Mouse (Mus musculus): ENCODE measurements around the gene Usp6nl. TPM values are rescaled to one million over a fixed set of nuclear protein-coding genes. Genes with fewer than 3 reads are reported as not detected.
A peak's percentile ranks its signal among the peaks of the same experiment; 100 is the strongest.

Gene Usp6nl
- polyA plus RNA-seq, 1 experiment from 2014 or later = 9.5 TPM

DNA sequence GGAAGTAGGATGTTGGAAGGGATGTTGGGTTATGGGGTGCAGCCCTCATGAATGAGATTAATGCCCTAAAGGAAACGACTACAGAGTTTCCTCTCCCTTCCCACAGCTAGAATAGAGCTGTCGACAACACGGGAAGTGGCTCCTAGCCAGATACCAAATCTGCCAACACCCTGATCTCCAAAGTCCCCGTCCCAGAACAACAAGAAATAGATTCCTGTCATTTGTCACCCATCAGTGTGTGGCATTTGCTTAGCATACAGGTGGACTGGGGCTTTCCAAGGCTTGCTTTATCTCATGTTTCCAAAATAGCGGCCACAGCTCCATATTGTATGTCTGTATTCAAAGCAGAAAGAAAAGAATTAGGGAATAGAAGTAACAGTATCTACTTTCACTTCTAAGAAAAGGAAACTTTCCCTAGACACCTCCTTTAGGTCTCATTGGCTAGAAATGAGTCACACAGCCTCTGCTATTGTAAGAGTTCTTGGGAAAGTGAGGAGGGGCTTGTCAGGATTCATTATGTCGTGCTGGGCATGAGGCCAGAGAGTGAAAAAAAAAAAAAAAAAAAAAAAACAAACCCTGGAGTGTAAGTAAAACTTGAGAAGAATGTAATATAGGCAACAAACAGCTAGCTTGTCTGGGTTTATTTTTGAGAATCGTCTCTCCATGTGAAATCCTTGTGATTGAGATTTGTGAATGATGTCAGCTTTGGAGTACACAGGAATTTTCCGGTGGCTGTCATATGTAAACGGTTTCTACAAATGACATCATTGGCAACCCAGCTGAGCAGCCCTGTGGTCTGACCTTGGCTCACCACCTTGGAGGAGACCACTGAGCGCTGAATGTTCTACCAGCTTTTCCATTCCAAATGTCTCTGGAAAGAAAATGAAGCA, 141.6 kb downstream of the Usp6nl start:
- WGBS = 21% methylated on average over 10 of the region's 10 CpGs
- H3K36me3 ChIP-seq (ENCODE audit: control insufficient read depth, insufficient read depth, low read length) = no peaks in the 10 kb centered on the region
- peak overlapping the region; percentile 9; the same call in 1 of the 2 replicates for H3K4me2 ChIP-seq (ENCODE audit: low read depth, low read length)
- no peak overlapping the region for H3K9ac ChIP-seq (ENCODE audit: low read length)
- H3K4me3 ChIP-seq (ENCODE audit: low read length) = 0 out of 2 replicates have a peak overlapping the region, but pooled peaks have one; percentile 0
- 0 out of 2 replicates have a peak, but pooled peaks cover 5% of the 10 kb centered on the region for H3K9me3 ChIP-seq (ENCODE audit: control insufficient read depth, low read length)
- peaks cover 5% of the 10 kb centered on the region; the same call in 1 of the 2 replicates for H3K4me1 ChIP-seq (replicated peaks; ENCODE audit: control insufficient read depth, insufficient read depth, low read length)
- no peaks in the 10 kb centered on the region for H3K27me3 ChIP-seq (ENCODE audit: control insufficient read depth, insufficient read depth, low read depth, low read length)
- peak; percentile 80 for ATAC-seq (ENCODE audit: low read depth)
- peak overlapping the region; percentile 56 for H3K27ac ChIP-seq (ENCODE audit: low read length)

DNA sequence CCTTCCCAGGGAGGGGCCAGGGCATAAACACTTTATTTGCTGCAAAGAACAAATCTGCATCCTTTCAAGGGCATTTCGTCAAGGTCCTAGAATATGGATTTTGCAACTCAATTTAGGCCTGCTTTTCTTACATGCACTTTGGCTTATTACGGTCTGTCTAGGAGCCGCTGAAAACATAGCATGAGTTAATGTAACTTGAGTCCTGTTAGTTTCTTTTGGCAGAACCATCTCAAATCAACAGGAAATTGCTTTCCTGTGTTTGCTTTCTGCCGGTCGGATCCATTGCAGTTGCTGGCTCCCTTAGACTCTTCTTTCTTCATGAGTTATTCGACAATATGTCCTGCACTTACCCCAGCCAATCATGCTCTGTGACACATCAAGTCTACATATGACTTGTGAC, 143.9 kb downstream of the Usp6nl start:
- Histone ChIP-seq H3K4me1 (replicated peaks; ENCODE audit: control insufficient read depth, insufficient read depth, low read length) (peaks cover 8% of the 10 kb centered on the region), H3K9me3 (ENCODE audit: control insufficient read depth, low read length) (0 out of 2 replicates have a peak, but pooled peaks cover 5% of the 10 kb centered on the region), H3K27ac (ENCODE audit: low read length) (no peak overlapping the region), H3K9ac (ENCODE audit: low read length) (no peak overlapping the region), H3K4me2 (ENCODE audit: low read depth, low read length) (no peak overlapping the region), H3K36me3 (ENCODE audit: control insufficient read depth, insufficient read depth, low read length) (no peaks in the 10 kb centered on the region), H3K4me3 (ENCODE audit: low read length) (no peak overlapping the region), H3K27me3 (ENCODE audit: control insufficient read depth, insufficient read depth, low read depth, low read length) (no peaks in the 10 kb centered on the region)
- 56% methylated on average over 6 of the region's 6 CpGs for WGBS
- ATAC-seq (ENCODE audit: low read depth) = no peak

DNA sequence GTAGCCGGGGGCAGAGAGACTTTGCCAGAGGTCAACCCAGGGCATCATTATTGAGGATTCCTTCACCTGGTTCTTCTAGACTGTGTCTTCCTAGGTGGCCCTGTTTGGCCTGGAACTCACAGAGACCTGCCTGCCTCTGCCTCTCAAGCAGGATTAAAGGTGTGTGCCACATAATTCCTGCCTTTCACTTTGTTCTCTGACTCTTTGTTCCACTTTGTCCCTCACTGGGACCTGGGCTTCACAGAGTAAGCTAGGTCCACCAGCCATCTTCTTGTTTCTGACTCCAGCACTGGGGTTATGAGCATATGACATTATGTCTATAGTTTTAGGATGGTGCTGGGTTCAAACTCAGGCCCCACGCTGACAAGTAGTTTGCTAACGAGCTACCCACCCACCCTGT, 144.9 kb downstream of the Usp6nl start:
- ATAC-seq (ENCODE audit: low read depth) = no peak
- Histone ChIP-seq H3K27me3 (ENCODE audit: control insufficient read depth, insufficient read depth, low read depth, low read length) (no peaks in the 10 kb centered on the region), H3K9me3 (ENCODE audit: control insufficient read depth, low read length) (0 out of 2 replicates have a peak, but pooled peaks cover 2% of the 10 kb centered on the region), H3K36me3 (ENCODE audit: control insufficient read depth, insufficient read depth, low read length) (no peaks in the 10 kb centered on the region), H3K4me1 (replicated peaks; ENCODE audit: control insufficient read depth, insufficient read depth, low read length) (peaks cover 9% of the 10 kb centered on the region), H3K4me2 (ENCODE audit: low read depth, low read length) (no peak overlapping the region), H3K9ac (ENCODE audit: low read length) (no peak overlapping the region), H3K27ac (ENCODE audit: low read length) (no peak overlapping the region), H3K4me3 (ENCODE audit: low read length) (no peak overlapping the region)
- WGBS = 86% methylated on average over 3 of the region's 3 CpGs

DNA sequence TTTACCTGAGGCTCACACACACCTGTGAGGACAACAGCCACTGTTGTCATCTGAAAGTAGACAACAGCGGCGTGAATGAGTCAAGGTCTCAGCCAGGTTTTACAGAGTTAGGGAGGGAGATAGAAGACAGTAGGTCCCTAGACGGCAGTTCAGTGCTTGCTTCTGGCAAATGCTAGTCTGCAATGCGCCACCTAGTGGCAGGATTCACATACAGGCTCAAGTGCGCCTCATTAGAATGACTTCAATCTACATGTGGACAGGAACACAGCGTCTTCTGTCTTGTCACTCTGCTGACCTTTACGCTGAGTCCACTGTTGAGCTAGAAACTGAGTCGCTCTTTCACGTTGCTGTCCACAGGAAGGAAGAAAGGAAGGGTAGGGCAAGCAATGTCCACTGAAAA, 146.7 kb downstream of the Usp6nl start:
- Histone ChIP-seq H3K4me2 (ENCODE audit: low read depth, low read length) (no peak overlapping the region), H3K4me3 (ENCODE audit: low read length) (no peak overlapping the region), H3K9ac (ENCODE audit: low read length) (no peak overlapping the region), H3K9me3 (ENCODE audit: control insufficient read depth, low read length) (no peaks in the 10 kb centered on the region), H3K27ac (ENCODE audit: low read length) (no peak overlapping the region), H3K36me3 (ENCODE audit: control insufficient read depth, insufficient read depth, low read length) (no peaks in the 10 kb centered on the region), H3K27me3 (ENCODE audit: control insufficient read depth, insufficient read depth, low read depth, low read length) (no peaks in the 10 kb centered on the region), H3K4me1 (replicated peaks; ENCODE audit: control insufficient read depth, insufficient read depth, low read length) (peaks cover 9% of the 10 kb centered on the region)
- no peak for ATAC-seq (ENCODE audit: low read depth)
- 27% methylated on average over 9 of the region's 9 CpGs for WGBS

DNA sequence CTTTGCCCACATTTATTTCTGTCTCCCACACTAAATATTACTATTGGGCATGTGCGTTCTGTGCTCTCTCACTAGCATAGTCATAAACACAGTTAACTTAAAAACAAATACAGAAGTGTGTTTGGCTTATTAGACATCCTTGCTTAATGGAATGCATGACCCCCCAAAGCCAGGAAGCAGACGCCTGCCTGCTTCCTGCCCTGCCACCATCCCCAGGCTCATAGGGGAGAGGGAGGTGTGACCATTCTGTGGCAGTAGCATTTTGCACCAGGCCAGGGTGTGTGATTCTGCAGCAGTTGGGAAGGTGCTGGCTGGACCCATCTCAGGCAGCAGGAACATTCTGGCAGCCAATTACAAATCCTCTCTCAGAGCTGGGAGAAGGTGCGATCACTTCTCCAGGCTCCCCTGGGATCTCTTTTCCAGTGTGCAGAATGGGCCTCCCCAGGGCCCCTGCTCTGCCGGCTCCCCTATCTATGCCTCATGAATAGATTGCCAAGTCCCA, 148.7 kb downstream of the Usp6nl start:
- H3K27ac ChIP-seq (ENCODE audit: low read length) = no peak overlapping the region
- H3K9ac ChIP-seq (ENCODE audit: low read length) = no peak overlapping the region
- H3K36me3 ChIP-seq (ENCODE audit: control insufficient read depth, insufficient read depth, low read length) = no peaks in the 10 kb centered on the region
- H3K4me1 ChIP-seq (replicated peaks; ENCODE audit: control insufficient read depth, insufficient read depth, low read length) = peaks cover 4% of the 10 kb centered on the region
- H3K4me3 ChIP-seq (ENCODE audit: low read length) = no peak overlapping the region
- H3K9me3 ChIP-seq (ENCODE audit: control insufficient read depth, low read length) = 0 out of 2 replicates have a peak, but pooled peaks cover 2% of the 10 kb centered on the region
- peak; percentile 48; the same call in 1 of the 2 replicates for ATAC-seq (ENCODE audit: low read depth)
- H3K4me2 ChIP-seq (ENCODE audit: low read depth, low read length) = no peak overlapping the region
- no peaks in the 10 kb centered on the region for H3K27me3 ChIP-seq (ENCODE audit: control insufficient read depth, insufficient read depth, low read depth, low read length)
- 39% methylated on average over 4 of the region's 4 CpGs for WGBS

DNA sequence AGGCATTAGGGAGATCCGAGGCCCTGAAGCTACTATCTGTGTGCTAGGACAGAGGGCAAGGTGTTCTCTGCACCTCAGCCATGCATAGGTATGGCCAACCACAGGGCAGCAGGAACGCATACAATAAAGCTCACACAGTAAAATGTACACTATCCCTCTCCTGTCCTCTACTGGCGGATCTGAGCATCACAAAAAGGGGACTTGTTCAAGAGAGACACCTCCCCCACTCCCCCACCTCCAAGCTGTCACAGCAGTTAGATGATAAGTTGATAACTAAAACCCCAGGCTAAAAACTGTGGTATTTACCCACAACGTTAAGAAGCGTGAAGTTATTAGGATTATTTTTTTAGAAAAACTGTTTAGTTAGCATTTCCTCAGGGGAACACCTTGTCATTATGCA, 151.4 kb downstream of the Usp6nl start:
- H3K4me1 ChIP-seq (replicated peaks; ENCODE audit: control insufficient read depth, insufficient read depth, low read length) = peaks cover 14% of the 10 kb centered on the region
- no peak for ATAC-seq (ENCODE audit: low read depth)
- no peak overlapping the region for H3K27ac ChIP-seq (ENCODE audit: low read length)
- no peaks in the 10 kb centered on the region for H3K36me3 ChIP-seq (ENCODE audit: control insufficient read depth, insufficient read depth, low read length)
- H3K9ac ChIP-seq (ENCODE audit: low read length) = no peak overlapping the region
- H3K4me2 ChIP-seq (ENCODE audit: low read depth, low read length) = no peak overlapping the region
- no peak overlapping the region for H3K4me3 ChIP-seq (ENCODE audit: low read length)
- 80% methylated on average over 5 of the region's 5 CpGs for WGBS
- no peaks in the 10 kb centered on the region for H3K27me3 ChIP-seq (ENCODE audit: control insufficient read depth, insufficient read depth, low read depth, low read length)
- H3K9me3 ChIP-seq (ENCODE audit: control insufficient read depth, low read length) = 0 out of 2 replicates have a peak, but pooled peaks cover 2% of the 10 kb centered on the region

DNA sequence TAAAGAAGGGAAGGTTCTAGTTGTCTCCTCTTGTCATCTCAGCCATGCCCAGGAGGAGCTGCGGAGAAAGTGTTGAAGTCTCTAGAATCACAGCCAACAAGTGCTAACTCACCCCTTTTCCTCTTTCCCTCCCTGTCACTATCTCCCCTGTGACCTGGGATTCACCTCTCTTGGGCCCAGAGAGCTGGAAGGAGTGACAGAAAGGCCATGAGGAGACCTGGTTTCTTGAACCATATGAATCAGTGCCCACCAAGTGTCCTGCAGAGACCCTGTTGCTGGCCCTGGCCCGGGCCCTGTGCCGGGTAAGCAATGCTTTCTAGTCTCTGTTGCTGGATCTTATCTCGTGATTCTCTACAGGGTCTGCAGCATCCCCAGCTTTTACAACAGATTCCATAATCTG, 155.4 kb downstream of the Usp6nl start:
- Histone ChIP-seq H3K27me3 (ENCODE audit: control insufficient read depth, insufficient read depth, low read depth, low read length) (no peaks in the 10 kb centered on the region), H3K9me3 (ENCODE audit: control insufficient read depth, low read length) (0 out of 2 replicates have a peak, but pooled peaks cover 2% of the 10 kb centered on the region), H3K27ac (ENCODE audit: low read length) (peak overlapping the region; percentile 96), H3K4me1 (replicated peaks; ENCODE audit: control insufficient read depth, insufficient read depth, low read length) (peaks cover 24% of the 10 kb centered on the region), H3K4me3 (ENCODE audit: low read length) (no peak overlapping the region), H3K36me3 (ENCODE audit: control insufficient read depth, insufficient read depth, low read length) (no peaks in the 10 kb centered on the region), H3K4me2 (ENCODE audit: low read depth, low read length) (peak overlapping the region; percentile 33; the same call in 1 of the 2 replicates), H3K9ac (ENCODE audit: low read length) (no peak overlapping the region)
- ATAC-seq (ENCODE audit: low read depth) = no peak
- 65% methylated on average over 4 of the region's 4 CpGs for WGBS

DNA sequence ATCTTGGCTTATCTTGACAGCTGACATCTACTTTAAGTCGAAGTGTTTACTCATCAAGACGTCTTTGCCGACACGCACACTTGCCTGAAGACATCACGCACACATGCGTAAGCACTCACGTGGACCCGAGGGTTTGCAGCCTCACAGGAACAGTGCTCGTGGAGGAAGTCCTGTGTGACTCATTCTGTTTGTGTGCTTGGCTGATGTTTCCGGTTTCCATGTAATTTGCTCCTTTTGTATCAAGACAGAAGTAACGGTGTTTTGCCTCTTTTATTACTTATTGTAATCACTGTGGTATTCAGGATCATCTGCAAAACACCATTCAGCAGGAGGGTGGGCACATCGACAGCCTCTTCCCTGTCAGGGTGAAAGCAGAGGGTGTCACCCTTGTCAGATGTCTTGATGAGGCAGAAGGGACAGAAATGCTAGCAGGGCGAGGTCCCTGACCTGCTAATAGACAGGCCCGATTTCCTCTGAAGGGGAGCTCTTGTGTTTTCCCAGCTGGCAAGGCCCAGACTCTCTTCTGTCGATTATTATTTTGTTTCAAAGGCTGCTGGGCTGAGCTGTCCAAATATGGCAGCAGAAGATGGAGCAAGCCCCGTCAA, 156.0 kb downstream of the Usp6nl start:
- Histone ChIP-seq H3K9me3 (ENCODE audit: control insufficient read depth, low read length) (0 out of 2 replicates have a peak, but pooled peaks cover 2% of the 10 kb centered on the region), H3K4me3 (ENCODE audit: low read length) (no peak overlapping the region), H3K36me3 (ENCODE audit: control insufficient read depth, insufficient read depth, low read length) (no peaks in the 10 kb centered on the region), H3K27me3 (ENCODE audit: control insufficient read depth, insufficient read depth, low read depth, low read length) (no peaks in the 10 kb centered on the region), H3K4me1 (replicated peaks; ENCODE audit: control insufficient read depth, insufficient read depth, low read length) (peaks cover 30% of the 10 kb centered on the region), H3K4me2 (ENCODE audit: low read depth, low read length) (peak overlapping the region; percentile 33), H3K27ac (ENCODE audit: low read length) (peak overlapping the region; percentile 96), H3K9ac (ENCODE audit: low read length) (no peak overlapping the region)
- 20% methylated on average over 16 of the region's 16 CpGs for WGBS
- peak; percentile 39; the same call in 1 of the 2 replicates for ATAC-seq (ENCODE audit: low read depth)

DNA sequence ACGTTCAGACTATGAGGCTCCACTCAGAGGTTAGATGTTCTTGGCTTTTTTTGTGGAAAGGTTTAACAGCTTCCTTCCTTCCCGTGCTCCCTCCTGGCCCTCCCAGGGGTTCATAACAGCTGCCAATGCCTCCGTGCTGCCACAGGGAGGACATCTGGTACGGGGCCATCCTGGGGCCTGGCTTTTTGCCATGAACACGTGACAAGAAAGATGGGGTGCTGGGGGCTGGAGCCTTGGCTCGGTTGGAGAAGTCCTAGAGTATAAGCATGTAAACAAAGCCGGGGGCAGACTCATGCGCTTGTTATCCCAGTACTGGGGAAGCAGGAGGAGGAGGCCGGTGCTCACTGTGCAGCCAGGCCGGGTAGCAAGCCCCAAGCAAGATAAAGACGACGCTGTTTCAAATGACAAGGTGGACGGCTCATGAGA, 156.5 kb downstream of the Usp6nl start:
- 7% methylated on average over 13 of the region's 13 CpGs for WGBS
- Histone ChIP-seq H3K27me3 (ENCODE audit: control insufficient read depth, insufficient read depth, low read depth, low read length) (no peaks in the 10 kb centered on the region), H3K9ac (ENCODE audit: low read length) (no peak overlapping the region), H3K4me1 (replicated peaks; ENCODE audit: control insufficient read depth, insufficient read depth, low read length) (peaks cover 35% of the 10 kb centered on the region), H3K9me3 (ENCODE audit: control insufficient read depth, low read length) (0 out of 2 replicates have a peak, but pooled peaks cover 2% of the 10 kb centered on the region), H3K4me3 (ENCODE audit: low read length) (no peak overlapping the region), H3K36me3 (ENCODE audit: control insufficient read depth, insufficient read depth, low read length) (no peaks in the 10 kb centered on the region), H3K27ac (ENCODE audit: low read length) (peak overlapping the region; percentile 96), H3K4me2 (ENCODE audit: low read depth, low read length) (peak overlapping the region; percentile 33)
- peak; percentile 87 for ATAC-seq (ENCODE audit: low read depth)

All from lung, embryonic 16.5 days (tissue).